Mouse (Mus musculus) frontal cortex, postnatal 36 days (tissue): ENCODE measurements at regions not wholly inside any gene's neighbourhood (a gene's known extent, or its start where the extent isn't known, plus 50 kb on each side); places are given as distances from the start of the nearest gene placed in this dataset.

Experiments
- DNase-seq, 2 experiments: peaks; one replicate each; pipeline ENCODE4 v3.0.0; 2022; ENCODE audit warnings: low spot score in 2 of 2

DNA sequence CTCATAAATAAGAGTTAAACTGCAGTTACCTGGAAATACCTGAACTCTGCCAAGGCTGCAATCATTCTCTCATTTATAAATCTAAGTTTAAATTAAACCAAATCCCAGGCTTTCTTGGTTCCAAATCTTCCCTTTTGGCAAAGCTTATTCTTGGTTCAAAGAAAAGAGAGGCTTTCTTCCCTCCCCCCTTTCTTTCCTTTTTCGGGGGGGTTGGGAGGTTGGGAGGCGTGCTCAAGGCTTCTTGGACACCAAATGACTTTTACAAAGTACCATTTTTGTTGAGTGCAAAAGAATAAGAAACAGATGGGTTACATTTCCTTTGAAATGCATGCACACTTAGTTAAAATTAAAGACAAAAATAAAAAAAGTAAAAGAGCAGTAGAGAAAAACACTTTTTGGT lies 105.4 kb upstream of the Mroh9 start:
- DNase-seq, result no peak

DNA sequence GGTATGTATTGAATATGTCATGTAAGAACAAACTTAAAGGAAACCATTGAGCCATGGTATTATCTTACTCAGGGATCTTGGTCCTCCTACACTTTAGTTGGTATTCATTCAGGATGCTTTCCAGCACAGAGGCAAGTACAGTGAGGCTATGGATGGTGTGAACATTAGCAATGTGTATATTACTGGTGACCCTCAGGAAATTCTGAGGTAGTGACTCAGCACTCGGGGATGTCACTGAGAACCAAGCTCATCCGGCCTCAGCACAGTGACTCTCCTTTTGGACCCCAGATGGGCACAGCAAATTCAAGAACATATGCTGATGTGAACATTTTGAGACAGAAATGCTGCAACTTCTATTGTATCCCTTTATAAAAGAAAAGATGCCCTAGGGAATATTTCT lies 96.4 kb upstream of the Mroh9 start:
- no peak for DNase-seq

DNA sequence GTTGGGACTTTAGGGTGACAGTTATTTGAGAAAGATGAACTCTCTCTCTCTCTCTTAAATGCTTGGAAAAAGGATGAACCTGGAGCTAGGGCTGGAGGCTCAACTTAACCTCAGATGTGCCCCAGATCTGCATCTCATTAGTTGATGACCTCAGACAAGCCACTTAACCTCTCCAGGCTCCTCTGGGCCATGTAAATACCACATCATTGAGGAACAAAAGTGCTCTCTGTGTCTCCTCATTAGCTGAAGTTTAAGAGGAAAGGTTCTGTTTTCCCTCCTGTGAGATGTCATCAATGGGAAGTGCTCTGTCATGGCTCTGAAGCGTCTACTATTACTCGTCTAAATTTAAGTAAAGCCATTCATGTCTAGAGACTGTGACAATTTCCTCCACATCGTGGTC lies 91.5 kb upstream of the Mroh9 start:
- DNase-seq, result no peak

DNA sequence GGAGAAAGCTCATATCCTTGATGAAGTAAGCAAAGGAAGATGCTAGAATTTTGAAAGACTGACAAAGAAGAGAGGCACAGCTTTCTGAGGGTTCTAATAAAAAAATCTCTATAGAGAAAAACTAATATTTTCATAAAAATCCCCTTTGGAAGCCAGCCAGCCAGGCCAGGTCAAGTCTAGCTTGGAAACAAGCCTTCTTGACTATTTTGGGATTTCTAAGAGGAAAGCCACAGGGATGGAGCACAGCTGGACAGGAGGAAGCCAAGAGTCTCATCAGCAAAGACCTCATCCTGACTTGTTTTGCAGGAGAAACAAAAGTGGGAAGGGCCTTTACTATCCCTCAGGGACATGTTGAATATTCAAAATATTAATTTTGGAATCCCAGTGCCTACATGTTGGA lies 81.6 kb upstream of the Mroh9 start:
- no peak for DNase-seq

DNA sequence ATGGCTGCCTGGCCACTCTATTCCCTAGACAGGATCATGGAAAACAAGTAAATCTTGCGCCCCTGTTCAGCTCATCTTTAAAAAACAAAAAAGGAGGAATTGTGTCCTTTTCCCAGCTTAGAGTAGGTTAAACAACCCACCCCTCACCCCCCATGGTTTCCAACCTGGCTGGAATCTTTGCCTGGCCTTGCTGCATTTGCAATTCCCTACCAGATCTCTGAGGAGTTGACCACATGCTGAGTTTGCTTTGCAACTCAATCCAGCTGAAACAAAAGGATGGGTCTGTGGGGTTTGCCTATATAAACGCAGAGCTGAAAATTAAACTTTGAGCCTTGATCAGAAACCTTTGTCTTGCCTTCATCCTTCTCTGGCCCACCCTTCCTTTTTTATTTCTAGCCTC lies 78.2 kb upstream of the Mroh9 start:
- no peak for DNase-seq

DNA sequence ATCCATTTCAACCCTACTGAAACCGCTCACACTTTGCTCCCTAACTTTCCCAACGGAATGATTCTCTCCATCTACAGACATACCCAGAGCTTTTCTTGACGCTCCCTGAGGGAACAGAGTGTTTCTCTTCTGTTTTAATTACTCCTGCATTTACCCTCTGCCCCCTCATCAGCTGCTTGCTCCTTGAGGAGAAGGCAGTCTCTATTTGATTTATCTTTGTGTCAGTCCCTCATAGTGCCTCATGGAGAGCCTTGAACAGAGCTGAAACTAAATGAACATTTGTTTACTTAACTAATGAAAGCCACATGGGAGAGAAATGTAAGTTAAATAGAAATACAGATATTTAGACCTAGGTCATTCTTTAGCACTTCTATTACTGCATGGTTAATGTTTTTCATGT lies 74.4 kb upstream of the Mroh9 start:
- DNase-seq, result no peak

DNA sequence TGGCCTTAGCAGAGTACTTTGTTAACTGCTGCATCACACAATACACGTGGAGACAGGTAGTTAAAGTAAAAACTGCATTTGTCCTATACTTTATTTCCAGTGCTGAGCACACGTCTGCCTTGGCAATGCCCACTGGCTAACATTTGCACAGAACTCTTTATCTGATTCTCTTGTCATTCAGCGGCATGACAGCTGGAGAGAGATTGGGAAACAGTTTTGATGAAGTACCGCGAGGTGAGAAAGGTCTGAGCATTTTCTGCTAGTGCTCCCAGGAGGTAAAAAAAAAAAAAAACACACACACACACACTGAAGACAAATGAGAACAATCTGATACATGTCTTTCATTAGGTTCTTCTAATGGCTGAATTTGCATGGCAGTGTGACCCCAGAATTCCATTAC lies 73.0 kb upstream of the Mroh9 start:
- DNase-seq, result no peak

DNA sequence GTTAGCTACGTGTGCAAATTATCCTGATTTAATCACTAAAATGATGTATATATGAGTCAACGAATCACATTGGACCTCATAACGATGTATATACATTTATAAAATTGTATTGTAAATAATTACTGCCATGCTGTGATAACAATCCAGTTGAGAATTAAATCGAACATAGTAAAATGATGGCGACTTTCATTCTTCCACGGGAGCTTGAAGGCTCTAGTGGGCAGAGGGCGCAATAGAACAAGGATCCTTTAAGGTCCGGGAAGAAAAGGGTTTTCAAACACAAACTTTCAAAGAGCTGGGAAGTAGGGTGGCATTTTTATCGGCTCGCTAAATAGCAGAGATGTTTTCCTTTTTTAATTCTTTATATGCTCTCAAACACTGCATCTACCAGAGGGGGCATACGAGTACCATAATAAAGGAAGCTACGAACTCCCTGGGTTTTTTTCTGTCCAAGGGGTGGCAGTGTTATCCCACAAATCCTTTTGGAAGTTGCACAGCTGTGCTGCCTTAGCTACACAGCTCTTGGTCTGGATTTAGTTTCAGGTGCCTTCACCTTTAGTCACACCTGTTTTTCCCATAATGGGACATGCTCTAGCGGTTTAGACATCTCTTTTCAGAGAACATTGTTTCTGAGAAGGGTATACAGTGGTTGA lies 64.9 kb upstream of the Mroh9 start:
- DNase-seq, result peak; percentile 74 to 86

DNA sequence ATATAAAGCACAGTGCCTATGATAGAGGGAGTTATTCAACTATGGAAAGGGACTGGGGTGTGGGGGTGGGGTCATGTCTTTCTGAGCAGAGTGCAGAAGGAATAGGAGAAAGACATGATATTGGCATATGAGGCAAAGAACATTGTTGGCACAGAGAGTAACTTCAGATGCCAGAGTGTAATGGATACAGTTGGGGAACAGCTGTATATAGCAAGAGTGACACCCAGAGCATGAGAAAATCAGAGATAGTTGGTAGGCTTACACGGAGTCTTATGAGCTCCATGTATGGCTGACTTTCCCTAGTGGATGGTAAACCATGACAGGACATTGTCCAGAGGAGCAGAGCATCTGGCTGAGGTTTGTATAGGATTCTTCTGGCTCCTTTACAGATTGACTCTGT lies 61.2 kb upstream of the Mroh9 start:
- no peak for DNase-seq

DNA sequence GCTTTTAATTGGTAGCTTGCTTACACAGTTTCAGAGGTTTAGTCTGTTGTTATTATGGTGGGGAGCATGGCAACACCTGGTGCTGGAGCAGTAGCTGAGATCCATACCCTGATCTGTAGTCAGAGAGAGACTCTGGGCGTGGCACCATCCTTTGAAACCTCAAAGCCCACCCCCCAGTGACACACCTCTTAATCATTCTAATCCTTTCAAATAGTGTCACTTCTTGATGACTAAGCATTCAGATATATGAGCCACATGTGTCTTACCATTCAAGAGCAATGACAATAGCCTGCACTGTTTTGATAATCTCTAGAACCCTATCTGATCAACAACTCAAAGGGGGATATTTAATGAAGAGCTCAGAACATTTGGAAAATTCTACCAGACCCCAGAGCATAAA lies 57.6 kb upstream of the Mroh9 start:
- DNase-seq, result no peak

DNA sequence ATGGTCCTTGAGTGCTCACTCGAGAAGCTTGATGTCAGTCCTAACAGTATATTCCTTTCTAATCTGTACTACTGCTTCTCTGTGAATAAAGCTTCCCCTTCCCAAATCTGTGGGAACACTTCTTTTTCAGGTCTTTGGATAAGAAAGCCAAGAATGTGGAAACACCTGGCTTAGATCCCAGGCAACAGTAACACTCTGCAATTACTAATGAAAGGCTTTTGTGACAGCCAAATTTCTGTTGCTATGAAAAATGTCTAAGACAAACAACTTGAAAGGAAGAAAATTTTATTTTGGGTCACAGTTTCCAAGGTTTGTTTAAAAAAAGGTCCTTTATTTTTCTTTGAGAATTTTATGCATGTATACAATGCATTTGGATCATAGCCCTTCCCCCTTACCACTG lies 56.0 kb upstream of the Mroh9 start:
- peak in 1 of 2 experiments; percentile 17 for DNase-seq

DNA sequence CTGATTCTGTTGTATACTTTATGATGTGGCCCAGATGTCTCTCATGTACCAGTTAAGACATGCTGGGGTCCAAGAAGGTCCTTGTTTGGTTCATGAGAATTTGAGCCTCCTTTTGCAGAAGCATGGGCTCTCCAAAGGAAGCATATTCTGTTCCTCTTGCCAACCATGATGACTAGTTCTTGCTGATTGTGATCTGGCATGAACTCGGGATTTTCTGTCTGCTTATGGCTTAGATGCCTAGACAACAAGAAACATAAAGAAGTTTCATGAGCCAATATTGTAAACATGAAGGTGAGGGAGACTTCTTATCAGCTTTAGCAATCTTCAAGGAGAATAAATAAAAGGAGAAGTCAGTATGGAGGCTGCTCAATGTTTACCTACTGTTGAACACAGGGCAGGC lies 52.7 kb upstream of the Mroh9 start:
- DNase-seq, result no peak
